Mouse (Mus musculus): ENCODE results near the gene Pdzd7.

DNA sequence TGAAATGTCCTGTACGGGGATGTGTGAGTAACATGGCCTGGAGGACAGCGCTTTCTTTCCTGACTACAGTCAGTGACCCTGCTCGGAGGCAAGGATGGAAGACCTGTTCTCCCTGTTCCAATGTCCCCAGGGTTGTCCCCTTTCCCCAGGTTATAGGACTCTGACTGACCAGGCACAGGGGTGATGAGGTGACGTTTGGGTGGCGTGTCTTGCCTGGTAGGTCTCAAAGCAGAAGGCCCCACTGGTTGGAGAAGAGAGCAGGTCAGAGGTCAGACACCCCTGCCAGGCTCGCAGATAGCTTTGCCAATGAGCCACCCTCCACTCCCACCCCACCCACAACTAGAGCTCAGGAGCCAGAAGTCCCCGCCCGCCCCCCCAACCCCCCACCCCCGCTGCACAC is 15.9 kb downstream of the Pdzd7 start:
- no peak for TF ChIP-seq MYOD1 (IDR thresholded peaks at IDR 0.05; ENCODE audit: control insufficient read depth in 1 of 3, insufficient read length in 2 of 3, low read depth in 2 of 3)
- no peak for TF ChIP-seq POLR2A (IDR thresholded peaks at IDR 0.05; ENCODE audit: insufficient read length, low read depth)
- no peak for TF ChIP-seq CEBPB (IDR thresholded peaks at IDR 0.05; ENCODE audit: insufficient read depth, poor library complexity, severe bottlenecking)
- no peak for TF ChIP-seq REST (IDR thresholded peaks at IDR 0.05; ENCODE audit: insufficient read depth, insufficient read length)
- TF ChIP-seq MAX (IDR thresholded peaks at IDR 0.05; ENCODE audit: low read depth) = no peak

Measured in myocyte (in vitro differentiated cells).